In the genomic region with DNA sequence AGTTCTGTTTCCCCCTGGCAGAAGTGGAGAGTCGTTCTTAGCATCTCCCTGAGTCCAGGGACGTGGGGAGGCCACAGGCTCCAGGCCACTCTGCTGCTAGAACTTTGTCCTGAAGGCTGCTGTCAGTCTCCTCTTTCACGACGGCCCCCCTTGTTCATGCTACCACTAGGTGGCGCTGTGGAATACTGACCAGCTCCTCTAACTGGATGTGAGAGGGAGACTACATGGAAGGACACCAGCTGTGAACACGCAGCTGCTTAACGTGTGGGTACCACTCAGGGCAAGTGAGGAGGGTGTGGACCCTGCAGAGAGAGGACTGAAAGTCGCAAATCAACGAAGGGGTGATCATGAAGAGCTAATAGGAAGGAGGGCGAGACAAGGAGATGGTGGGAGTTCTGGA, we compare ENCODE assay signal across 8 mouse cellular contexts. TPM values are rescaled to one million over a fixed set of nuclear protein-coding genes. Genes with fewer than 3 reads are reported as not detected.
DNase-seq lines count a peak whose midpoint lies in the region; TF ChIP-seq lines count a peak whose summit lies in the region.
"Had no signal": no experiment of that assay in that cellular context is flagged by ENCODE, and none has a peak within 500 bp of the region (broad histone marks: within the 10 kb centered on the region; RNA-seq: fewer than 3 reads in every experiment).

No protein-coding gene starts in this region.

- no peak for TF ChIP-seq EP300 in CH12.LX (IDR thresholded peaks at IDR 0.05; ENCODE audit: low read length)

- no peaks in the 10 kb centered on the region for H3K27me3 ChIP-seq in CH12.LX (replicated peaks)
- H3K27me3 ChIP-seq in megakaryocyte, embryonic 14.5 days (replicated peaks) = peaks cover 49% of the 10 kb centered on the region

- peak; percentile 69 for DNase-seq in 3T3-L1 (ENCODE audit: low read depth, low spot score)
- DNase-seq in CH12.LX (ENCODE audit: extremely low read depth) = peak; percentile 68
- peak; percentile 63 for DNase-seq in c-Kit-negative CD71-positive TER-119-positive erythroid progenitor cells, embryonic 14.5 days (ENCODE audit: low read depth, low spot score)
- DNase-seq in forelimb bud, embryonic 11.5 days (ENCODE audit: low read depth, low spot score) = peak; percentile 71
- peak; percentile 72 for DNase-seq in kidney, postnatal 14 days
- peak; percentile 62 to 80 for DNase-seq in spleen, postnatal 10 days (ENCODE audit: low spot score in 2 of 2)

- no peak overlapping the region for H3K9ac ChIP-seq in CH12.LX (ENCODE audit: insufficient read depth, low read depth)

- dilution Hi-C loops in CH12.LX (cut with MboI; ENCODE audit: extremely low pct_ligation_motif_present, extremely low pct_unique_long_range_greater_than_20kb, low sequenced_read_pairs) = no loop called here

- H3K79me2 ChIP-seq in CH12.LX (replicated peaks; ENCODE audit: control insufficient read depth, extremely low read depth, insufficient read depth, poor library complexity, severe bottlenecking) = no peaks in the 10 kb centered on the region

- H3K27ac ChIP-seq in CH12.LX (ENCODE audit: insufficient read depth, low read depth) = no peak overlapping the region

- H3K36me3 ChIP-seq in CH12.LX (replicated peaks in 1 of 2; ENCODE audit: control insufficient read depth in 1 of 2, insufficient read depth in 1 of 2, low read length in 1 of 2) = no peaks in the 10 kb centered on the region
- H3K36me3 ChIP-seq in megakaryocyte, embryonic 14.5 days (replicated peaks; ENCODE audit: low read length) = no peaks in the 10 kb centered on the region

- no peak for TF ChIP-seq POLR2A in CH12.LX (IDR thresholded peaks at IDR 0.05; ENCODE audit: low read depth, low read length)

- no peak overlapping the region for H3K4me2 ChIP-seq in CH12.LX (ENCODE audit: insufficient read depth, low read depth, poor library complexity, severe bottlenecking)

- H3K9me3 ChIP-seq in CH12.LX (replicated peaks; ENCODE audit: low read length) = peaks cover 13% of the 10 kb centered on the region
- peaks cover 20% of the 10 kb centered on the region for H3K9me3 ChIP-seq in megakaryocyte, embryonic 14.5 days

- peak; percentile 47 for TF ChIP-seq RAD21 in CH12.LX (IDR thresholded peaks at IDR 0.05; ENCODE audit: low read depth, low read length)

- peaks cover 2% of the 10 kb centered on the region in 2 experiments; a peak in 1 of 4 replicates for H3K4me1 ChIP-seq in CH12.LX (ENCODE audit: control insufficient read depth in 1 of 2, insufficient read depth in 2 of 2)
- H3K4me1 ChIP-seq in megakaryocyte, embryonic 14.5 days = peaks cover 33% of the 10 kb centered on the region

- peak; percentile 54 to 76 for TF ChIP-seq CTCF in CH12.LX (conservative IDR thresholded peaks at IDR 0.05 in 1 of 2, IDR thresholded peaks at IDR 0.05 in 1 of 2; ENCODE audit: low read depth in 2 of 2, low read length in 2 of 2)

- no peak overlapping the region for H3K4me3 ChIP-seq in CH12.LX (replicated peaks in 1 of 3; ENCODE audit: low read depth in 2 of 3, low read length in 2 of 3, poor library complexity in 1 of 3)
- peak overlapping the region; percentile 38 for H3K4me3 ChIP-seq in megakaryocyte, embryonic 14.5 days (replicated peaks)

- in situ Hi-C loops in CH12.LX (cut with MboI; ENCODE audit: low pct_ligation_motif_present, low pct_unique_long_range_greater_than_20kb, low sequenced_read_pairs) = no loop called here

TF ChIP-seq in CH12.LX, 34 proteins besides CTCF, POLR2A, EP300 and RAD21:
- TF ChIP-seq HCFC1 (IDR thresholded peaks at IDR 0.05; ENCODE audit: low read depth, low read length) (no peak), CHD2 (IDR thresholded peaks at IDR 0.05; ENCODE audit: low read length) (no peak), IRF4 (IDR thresholded peaks at IDR 0.05; ENCODE audit: low read depth, low read length) (no peak), ZC3H11A (IDR thresholded peaks at IDR 0.05; ENCODE audit: low read depth, low read length) (no peak), POLR2AphosphoS2 (IDR thresholded peaks at IDR 0.05; ENCODE audit: low read depth, low read length) (no peak), SMC3 (IDR thresholded peaks at IDR 0.05; ENCODE audit: low read depth, low read length) (peak; percentile 62), MAZ (IDR thresholded peaks at IDR 0.05; ENCODE audit: low read depth, low read length) (0 out of 2 replicates have a peak, but pooled peaks have one; percentile 43)

RNA-seq across cellular contexts. Expression of a gene that starts 21.3 kb away (rescaled TPM):
- total RNA-seq in CH12.LX (2012; rRNA removed) = 19.1 and 22.2 TPM in 2 replicates
- 11.4 and 12.1 TPM in 2 replicates for total RNA-seq in CH12.LX (2014; rRNA removed)
- 26.9 and 32.0 TPM in 2 replicates for polyA plus RNA-seq in CH12.LX (2012; ENCODE audit: insufficient read length, low read depth)
- polyA plus RNA-seq in megakaryocyte, embryonic 14.5 days (2012; ENCODE audit: insufficient read depth, low replicate concordance) = 8.0 and 12.1 TPM in 2 replicates

RNA-seq across cellular contexts. Expression of a gene that starts 37.3 kb away (rescaled TPM):
- total RNA-seq in CH12.LX (2012; rRNA removed) = 3.3 and 4.1 TPM in 2 replicates
- total RNA-seq in CH12.LX (2014; rRNA removed) = 1.5 and 1.7 TPM in 2 replicates
- 3.5 and 4.2 TPM in 2 replicates for polyA plus RNA-seq in CH12.LX (2012; ENCODE audit: insufficient read length, low read depth)
- 31.7 and 44.3 TPM in 2 replicates for polyA plus RNA-seq in megakaryocyte, embryonic 14.5 days (2012; ENCODE audit: insufficient read depth, low replicate concordance)

RNA-seq across cellular contexts. Expression of a gene that starts 43.8 kb away (rescaled TPM):
- total RNA-seq in CH12.LX (2012; rRNA removed) (34.6 and 42.4 TPM in 2 replicates), CH12.LX (2014; rRNA removed) (26.8 and 30.5 TPM in 2 replicates)
- polyA plus RNA-seq in CH12.LX (2012; ENCODE audit: insufficient read length, low read depth) = 83.0 and 121 TPM in 2 replicates
- polyA plus RNA-seq in megakaryocyte, embryonic 14.5 days (2012; ENCODE audit: insufficient read depth, low replicate concordance) = 396 and 1,059 TPM in 2 replicates

RNA-seq across cellular contexts. Expression of a gene that starts 45.5 kb away (rescaled TPM):
- 1.3 and 1.7 TPM in 2 replicates for total RNA-seq in CH12.LX (2012; rRNA removed)
- total RNA-seq in CH12.LX (2014; rRNA removed) = 0.34 TPM in 1 of 2 replicates, not detected in the other
- polyA plus RNA-seq in CH12.LX (2012; ENCODE audit: insufficient read length, low read depth) = 2.4 and 3.1 TPM in 2 replicates
- polyA plus RNA-seq in megakaryocyte, embryonic 14.5 days (2012; ENCODE audit: insufficient read depth, low replicate concordance) = 3.0 and 4.4 TPM in 2 replicates

RNA-seq across cellular contexts. Expression of a gene that starts 50.8 kb away (rescaled TPM):
- total RNA-seq in CH12.LX (2012; rRNA removed) = not detected in 2 replicates
- total RNA-seq in CH12.LX (2014; rRNA removed) = not detected in 2 replicates
- polyA plus RNA-seq in CH12.LX (2012; ENCODE audit: insufficient read length, low read depth) = not detected in 2 replicates
- polyA plus RNA-seq in megakaryocyte, embryonic 14.5 days (2012; ENCODE audit: insufficient read depth, low replicate concordance) = not detected in 2 replicates
- total RNA-seq: layer of hippocampus, adult 8-10 months had no signal
